Mouse (Mus musculus): Measurements from ENCODE around the gene Polr3gl. TPM values are rescaled to one million over a fixed set of nuclear protein-coding genes. Genes with fewer than 3 reads are reported as not detected.

Gene Polr3gl
- polyA plus RNA-seq, 2 experiments from 2014 or later, result 25.1 to 35.6 TPM

- no peak for ATAC-seq
These were observed 3.5 kb upstream of the Polr3gl start for GRCm38 (mm10) chr3:96597435-96597891.

- no peak for ATAC-seq
These were observed 2.9 kb upstream of the Polr3gl start for GRCm38 (mm10) chr3:96596855-96597254.

GRCm38 (mm10) chr3:96596228-96596707 is 2.3 kb upstream of the Polr3gl start, which contains the start of gene Ankrd34a:
Gene Ankrd34a (plus strand): TSS chr3:96596636.
- ATAC-seq, result no peak

DNA sequence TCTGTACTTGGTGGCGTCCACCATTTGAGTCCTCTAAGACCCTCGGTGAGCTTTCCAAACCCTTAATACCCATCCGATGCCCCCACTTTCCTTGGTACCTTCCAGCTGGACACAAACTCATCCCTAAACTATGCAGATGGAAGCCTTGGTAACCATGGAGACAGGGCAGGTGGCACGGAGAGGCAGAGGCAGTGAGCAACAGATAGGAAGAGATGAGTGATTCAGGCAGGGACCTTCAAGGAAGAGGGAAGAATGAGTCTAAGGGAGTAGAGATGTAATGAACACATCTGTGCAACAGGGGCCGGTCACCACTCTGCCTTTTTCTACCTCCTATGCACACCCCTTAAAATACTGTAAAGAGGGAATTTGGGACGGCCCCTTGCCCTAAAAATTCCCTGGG is 1.7 kb upstream of the Polr3gl start:
- no peak for ATAC-seq

DNA sequence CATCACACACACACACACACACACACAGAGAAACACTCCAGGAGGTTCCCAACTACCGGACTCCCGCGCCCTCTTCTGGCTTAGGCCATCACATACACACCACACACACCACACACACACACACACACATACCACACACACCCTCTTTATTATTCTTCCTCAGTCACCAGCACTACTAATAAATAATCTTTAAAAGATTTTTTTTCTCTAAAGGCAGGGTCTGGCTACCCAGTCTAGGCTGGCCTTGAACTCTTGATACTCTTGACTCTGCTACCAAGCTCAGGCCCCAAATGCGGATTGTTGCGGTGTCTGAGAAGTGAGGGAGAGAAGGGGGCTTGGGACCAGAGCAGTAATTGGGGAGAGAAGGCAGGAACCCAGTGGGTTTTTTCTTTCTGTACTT is 870 bp upstream of the Polr3gl start:
- no peak for ATAC-seq

DNA sequence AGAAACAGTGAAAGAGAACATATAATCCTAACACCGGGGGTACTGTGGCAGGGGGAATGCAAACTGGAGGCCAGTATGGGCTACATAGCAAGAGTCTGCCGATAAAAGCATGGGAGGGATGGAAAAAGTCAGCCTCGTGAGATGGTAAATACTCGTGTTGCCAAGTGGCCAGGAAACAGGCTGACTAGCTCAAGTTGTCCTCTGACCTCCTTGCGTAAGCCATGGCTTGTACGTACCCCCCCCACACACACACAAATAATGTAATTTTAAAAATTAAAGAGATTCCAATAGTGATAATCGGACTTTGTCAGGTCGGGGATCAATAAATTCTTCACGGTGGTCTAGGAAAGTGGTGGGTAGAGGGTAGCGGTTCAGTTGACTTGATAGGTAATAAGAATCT is 607 bp downstream of the Polr3gl start:
- ATAC-seq, result no peak

DNA sequence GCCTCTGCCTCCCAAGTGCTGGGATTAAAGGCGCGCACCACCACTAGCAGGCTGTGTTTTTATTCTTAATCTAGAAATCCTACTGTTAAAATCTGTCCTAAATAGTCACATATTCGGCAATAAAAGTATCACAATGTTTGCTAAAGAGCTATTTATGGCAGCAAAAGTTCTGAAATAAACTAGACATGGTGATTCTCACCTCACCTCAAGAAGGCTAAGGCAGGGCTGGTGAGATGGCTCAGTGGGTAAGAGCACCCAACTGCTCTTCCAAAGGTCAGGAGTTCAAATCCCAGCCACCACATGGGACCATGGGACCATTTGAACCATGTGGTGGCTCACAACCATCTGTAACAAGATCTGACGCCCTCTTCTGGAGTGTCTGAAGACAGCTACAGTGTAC is 3.3 kb downstream of the Polr3gl start:
- ATAC-seq, result no peak

DNA sequence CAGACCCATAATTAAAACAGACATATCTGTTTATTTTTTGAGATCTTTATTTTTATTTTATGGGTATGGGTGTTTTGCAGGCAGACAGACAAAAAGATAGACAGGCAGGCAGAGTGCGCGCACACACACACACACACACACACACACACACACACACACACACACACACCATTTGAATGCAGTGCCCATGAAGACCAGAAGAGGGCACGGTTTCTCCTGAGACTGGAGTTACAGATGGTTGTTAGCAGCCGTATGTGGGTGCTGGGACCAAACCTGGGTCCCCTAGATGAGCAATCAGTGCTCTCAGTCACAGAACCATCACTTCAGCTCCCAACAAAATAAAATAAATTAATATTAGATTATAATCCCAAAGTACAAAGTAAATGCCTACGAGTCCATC is 10.6 kb downstream of the Polr3gl start:
- ATAC-seq, result no peak

GRCm38 (mm10) chr3:96581771-96582515 is 12.0 kb downstream of the Polr3gl start:
- ATAC-seq, result no peak

DNA sequence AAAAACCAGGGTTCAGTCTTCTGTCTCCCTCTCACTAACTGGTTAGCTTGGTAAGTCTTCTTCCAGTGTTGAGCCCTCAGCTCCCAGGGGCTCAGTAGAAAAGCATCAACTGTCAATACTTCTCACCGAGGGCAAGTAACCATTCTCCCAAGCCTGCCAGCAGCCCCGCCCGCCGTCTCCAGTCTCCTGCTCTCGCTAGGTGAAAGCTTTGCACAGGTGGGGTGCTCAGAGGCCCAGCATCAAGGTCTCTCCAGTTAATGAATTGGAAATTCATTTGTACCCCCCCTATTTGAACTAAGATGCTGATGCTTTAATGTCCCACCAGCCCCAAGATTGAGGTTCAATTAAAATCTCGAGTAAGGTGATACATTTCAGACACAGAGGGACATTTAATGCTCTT is 12.8 kb downstream of the Polr3gl start:
- ATAC-seq, result no peak

DNA sequence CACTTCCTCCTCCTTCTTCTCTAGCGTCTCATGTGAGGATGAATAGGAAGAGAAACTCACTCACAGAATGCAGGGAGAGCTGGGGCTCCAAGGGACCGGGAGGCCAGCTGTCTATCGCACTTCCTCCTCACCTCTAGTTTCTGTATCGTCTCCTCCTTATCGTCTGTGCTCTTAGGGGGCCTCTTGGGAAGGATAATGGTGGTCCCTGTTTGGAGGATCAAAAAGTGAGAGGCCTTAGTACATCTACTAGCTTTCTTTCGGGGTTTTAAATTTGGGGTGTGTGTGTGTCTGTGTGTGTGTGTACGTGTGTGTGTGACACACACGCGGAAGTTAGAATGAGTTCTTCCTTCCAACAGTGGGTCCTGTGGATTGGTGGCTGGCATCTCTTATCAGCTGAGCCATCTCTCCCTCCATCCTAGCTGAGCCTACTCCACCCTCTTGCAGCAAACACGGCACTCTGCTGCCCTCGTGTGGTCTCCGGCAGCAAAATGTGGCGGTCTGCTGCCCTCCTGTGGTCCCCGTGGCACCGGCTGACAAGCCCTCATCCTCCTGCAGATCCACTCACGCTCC is 14.0 kb downstream of the Polr3gl start:
- ATAC-seq, result peak; percentile 53

DNA sequence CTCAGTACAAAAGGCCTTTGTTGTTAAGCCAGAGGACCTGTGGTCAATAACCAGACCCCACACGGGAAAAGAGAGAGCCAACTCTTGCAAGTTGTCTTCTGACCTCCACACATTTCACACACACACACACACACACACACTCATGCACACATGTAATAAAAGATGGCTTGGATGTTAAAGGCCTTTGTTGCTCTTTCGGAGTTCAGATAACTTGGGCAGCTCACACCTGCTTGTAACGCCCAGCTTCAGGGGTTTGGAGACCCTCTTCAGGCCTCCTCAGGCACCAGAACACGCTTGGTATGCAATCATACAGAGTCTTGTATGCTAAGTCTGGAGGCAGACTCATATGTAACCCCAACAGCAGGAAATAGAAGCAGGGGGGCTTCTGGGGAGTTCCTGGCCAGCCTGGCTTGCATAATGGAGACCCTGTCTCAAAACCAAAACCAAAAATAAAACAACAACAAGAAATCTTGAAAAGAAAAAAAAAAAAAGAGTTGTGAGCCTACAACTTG is 14.7 kb downstream of the Polr3gl start:
- no peak for ATAC-seq

GRCm38 (mm10) chr3:96578561-96579238 is 15.3 kb downstream of the Polr3gl start:
- no peak for ATAC-seq

DNA sequence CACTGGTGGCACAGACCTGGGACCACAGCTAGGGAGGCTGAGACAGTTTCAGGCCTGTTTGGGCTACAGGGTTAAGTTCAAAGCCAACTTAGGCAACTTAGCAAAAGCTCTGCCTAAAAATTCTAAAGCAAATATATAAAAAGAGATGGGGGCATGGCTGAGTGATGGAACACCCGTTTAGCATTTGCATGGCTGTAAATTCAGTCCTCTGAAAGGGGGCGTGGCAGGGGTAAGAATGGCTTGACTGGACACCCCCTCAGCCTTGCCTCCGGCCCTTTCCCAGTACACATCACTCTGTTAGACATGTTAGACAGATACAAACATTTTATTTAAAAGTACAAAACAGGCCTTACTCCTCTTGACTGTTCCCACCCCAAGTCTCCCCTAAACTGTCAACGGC is 16.4 kb downstream of the Polr3gl start:
- ATAC-seq, result no peak

DNA sequence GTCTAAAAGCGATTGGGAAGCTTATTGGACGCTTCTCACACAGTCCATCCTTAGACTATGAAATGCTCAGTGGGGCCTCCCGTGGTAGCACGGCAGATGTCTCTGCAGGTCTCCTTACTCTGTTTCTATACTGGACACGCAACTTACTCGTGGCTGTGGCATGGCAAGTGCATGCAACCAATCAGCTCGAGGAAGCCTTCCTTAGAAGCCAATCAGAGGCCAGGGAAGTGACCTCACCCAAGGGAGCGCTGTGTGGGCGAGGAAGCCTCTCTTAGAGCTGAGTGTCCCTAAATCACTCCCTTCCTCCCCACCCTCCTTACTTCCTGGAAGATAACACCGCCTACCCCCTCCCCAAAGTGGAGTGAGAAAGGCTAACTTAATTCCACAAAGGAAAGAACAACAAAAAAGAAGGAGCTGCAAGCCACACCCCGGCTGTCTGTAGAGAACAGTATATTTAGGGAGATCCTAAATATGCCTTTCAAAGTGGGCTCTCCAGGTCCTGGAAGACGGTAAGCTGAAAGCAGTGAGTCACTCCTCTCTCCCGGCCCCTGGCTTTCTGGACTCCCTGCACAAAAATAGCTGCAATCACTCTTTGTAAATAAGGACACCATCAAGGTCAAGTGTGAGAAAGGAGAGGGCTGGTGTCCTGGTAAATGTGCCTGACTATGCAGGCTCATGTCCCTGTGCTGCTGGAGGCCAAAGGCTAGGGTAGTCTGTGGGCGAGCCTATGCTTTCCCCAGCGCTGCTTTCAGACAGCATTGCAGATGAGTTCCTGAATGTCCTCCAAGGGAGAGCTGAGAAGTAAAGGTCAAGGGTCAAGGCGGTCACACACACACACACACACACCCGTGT is 17.1 kb downstream of the Polr3gl start, which contains the start of gene Gm16253:
Gm16253 (plus strand) TSS at position 295 of the 852 bp plus-strand sequence.
- peak; percentile 86 for ATAC-seq

DNA sequence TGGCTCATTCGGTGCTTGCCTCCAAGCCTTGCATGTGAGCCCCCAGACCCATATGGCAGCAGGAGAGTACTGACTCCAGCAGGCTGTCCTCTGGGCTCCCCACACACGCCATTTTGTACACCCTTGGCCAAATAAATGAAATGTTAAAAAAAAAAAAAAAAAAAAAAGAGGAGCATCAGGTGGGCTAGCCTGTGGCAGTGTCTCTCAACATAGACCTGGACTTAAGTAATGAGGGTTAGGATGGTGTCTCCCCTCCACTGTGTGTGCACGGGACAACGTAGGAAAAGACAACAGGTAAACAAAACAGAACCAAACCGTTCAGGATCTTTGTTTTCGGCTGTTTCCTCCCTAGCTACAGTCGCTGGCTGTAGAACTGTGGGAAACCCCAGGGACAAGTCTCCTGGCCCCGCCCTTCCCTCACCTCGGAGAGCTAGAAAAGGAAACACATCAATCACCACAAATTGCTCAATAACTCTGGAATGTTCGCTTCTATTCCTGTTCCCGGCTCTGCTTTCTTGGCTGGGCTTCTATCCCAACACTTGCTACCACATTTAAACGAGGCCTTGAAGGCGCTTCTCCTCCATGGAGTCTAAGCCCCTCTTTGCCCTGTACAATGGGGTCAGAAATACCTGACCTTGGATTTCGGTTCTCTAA is 17.8 kb downstream of the Polr3gl start:
- no peak for ATAC-seq

DNA sequence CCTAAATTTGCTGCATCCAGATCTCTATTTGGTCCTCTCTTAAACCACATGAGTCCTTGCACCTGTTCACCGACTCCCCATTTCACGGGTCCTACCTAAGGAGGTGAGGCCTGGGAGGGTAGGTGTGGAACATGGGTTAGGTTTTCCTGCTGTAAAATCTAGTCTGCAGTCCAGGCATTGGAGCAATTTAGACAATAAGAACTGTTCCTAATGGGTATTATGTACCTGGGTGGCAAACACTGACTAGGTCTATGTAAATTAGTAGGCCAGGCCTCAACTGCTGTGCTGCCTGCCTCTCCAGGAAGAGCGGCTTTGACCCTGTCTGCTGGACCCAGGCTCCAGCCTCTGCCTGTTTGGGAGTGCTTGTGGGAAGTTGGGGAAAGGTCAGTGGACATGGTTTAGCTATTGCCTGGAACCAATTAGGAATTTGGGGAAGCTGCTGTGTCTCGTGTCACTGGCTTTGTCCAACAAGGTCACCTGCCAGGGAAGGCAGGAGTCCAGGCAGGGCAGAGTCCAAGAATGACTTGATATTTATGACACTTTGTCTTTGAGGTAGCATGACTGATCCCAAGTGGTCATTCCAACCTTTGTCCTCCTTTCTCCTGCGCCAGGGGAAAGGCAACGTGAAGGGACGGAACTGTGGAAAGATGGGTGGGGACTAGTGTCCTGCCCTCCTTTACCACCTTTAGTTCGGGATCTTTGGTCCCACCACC is 18.6 kb downstream of the Polr3gl start:
- no peak for ATAC-seq

DNA sequence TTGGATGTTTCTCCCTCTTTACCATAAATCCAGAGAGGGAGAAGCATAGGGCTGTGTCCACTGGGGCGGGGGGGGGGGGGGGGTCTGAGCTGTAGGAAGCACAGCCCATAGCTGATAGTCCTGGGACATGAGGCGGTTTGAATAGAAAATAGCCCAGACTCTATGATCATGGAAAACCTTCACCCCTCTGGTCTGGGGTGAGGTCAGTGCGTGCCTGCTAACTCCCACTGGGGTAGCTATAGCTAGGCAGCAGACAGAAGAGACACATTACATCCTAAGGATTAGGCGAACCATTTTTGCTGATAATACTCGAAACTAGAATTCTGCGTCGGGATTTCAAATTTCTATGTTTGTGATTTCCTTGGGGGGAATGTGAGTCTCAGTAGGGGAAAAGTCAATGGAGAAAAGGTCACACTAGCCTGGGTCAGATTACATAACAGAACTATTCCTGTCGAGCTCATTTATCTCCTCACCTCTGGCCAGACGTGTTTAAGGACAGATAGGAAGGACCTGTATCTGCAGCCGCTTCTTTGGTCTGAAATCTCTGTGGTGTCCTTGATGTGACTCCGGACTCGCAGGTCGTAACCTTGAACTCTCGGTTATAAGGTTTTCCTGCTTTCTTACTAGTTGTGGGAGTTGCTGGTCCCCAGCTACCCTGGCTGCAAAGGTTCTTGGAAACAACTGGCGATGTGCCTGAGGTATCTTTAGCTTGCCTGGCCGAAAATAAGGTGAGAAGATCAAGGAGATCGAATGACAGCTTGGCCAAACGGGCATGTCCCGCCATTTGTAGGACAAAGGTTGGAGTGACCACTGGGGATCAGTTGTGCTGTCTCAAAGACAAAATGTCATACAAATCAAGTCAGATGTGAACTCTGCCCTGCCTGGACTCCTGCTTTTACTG is 20.1 kb downstream of the Polr3gl start:
- ATAC-seq, result no peak

- ATAC-seq, result no peak
These were observed 21.9 kb downstream of the Polr3gl start for GRCm38 (mm10) chr3:96571896-96572698.

Data from activated CD4-positive, CD25-positive, alpha-beta regulatory T cell, adult 4 months (primary cell).